Comparison of ENCODE assay signal across 10 mouse cellular contexts in genomic region chrX:94480748-94481147, GRCm38 (mm10).
A peak's percentile ranks its signal among the peaks of the same experiment; 100 is the strongest.
DNase-seq lines count a peak whose midpoint lies in the region; ATAC-seq and TF ChIP-seq lines count a peak whose summit lies in the region.
"Had no signal": no experiment of that assay in that cellular context is flagged by ENCODE, and none has a peak within 500 bp of the region (broad histone marks: within the 10 kb centered on the region; RNA-seq: fewer than 3 reads in every experiment).

No protein-coding gene starts in this region.

- H3K4me1 ChIP-seq in heart, adult 2 months (ENCODE audit: control insufficient read depth, insufficient read depth, low read length), result no peaks in the 10 kb centered on the region
- no peaks in the 10 kb centered on the region for H3K4me1 ChIP-seq in lung, embryonic 14.5 days (ENCODE audit: insufficient read depth)
- H3K4me1 ChIP-seq in MEL (ENCODE audit: control insufficient read depth in 1 of 2, insufficient read depth in 2 of 2, low read length in 2 of 2), result no peaks in the 10 kb centered on the region
- H3K4me1 ChIP-seq: hindbrain, embryonic 10.5 days had no signal

- no peaks in the 10 kb centered on the region for H3K36me3 ChIP-seq in heart, adult 2 months (ENCODE audit: control insufficient read depth, insufficient read depth, low read length)
- H3K36me3 ChIP-seq in lung, embryonic 14.5 days (ENCODE audit: insufficient read depth), result no peaks in the 10 kb centered on the region
- no peaks in the 10 kb centered on the region for H3K36me3 ChIP-seq in MEL (ENCODE audit: control insufficient read depth in 1 of 2, insufficient read depth in 2 of 2, low read length in 2 of 2)
- H3K36me3 ChIP-seq: hindbrain, embryonic 10.5 days had no signal

- H3K4me3 ChIP-seq in heart, adult 2 months, result no peak overlapping the region
- no peak overlapping the region for H3K4me3 ChIP-seq in lung, embryonic 14.5 days (ENCODE audit: low read depth, low read length)
- H3K4me3 ChIP-seq in MEL (ENCODE audit: control insufficient read depth in 1 of 2, insufficient read depth in 1 of 2, low read depth in 2 of 2, low read length in 2 of 2), result no peak overlapping the region
- H3K4me3 ChIP-seq: hindbrain, embryonic 10.5 days had no signal

- TF ChIP-seq EP300 in heart, adult 2 months (IDR thresholded peaks at IDR 0.05; ENCODE audit: insufficient read depth, low read depth, low read length), result no peak
- no peak for TF ChIP-seq EP300 in MEL (IDR thresholded peaks at IDR 0.05; ENCODE audit: low read depth in 1 of 2, low read length in 2 of 2)

- H3K4me2 ChIP-seq in lung, embryonic 14.5 days, result no peak overlapping the region

- no peak overlapping the region for H3K27ac ChIP-seq in heart, adult 2 months
- no peak overlapping the region for H3K27ac ChIP-seq in lung, embryonic 14.5 days (ENCODE audit: low read depth)
- no peak overlapping the region for H3K27ac ChIP-seq in MEL (ENCODE audit: control insufficient read depth, low read depth, low read length)
- H3K27ac ChIP-seq: hindbrain, embryonic 10.5 days had no signal

- ATAC-seq in lung, embryonic 14.5 days (ENCODE audit: insufficient read depth), result no peak
- 0 out of 2 replicates have a peak, but pooled peaks have one; percentile 60 for ATAC-seq in erythroblast, adult 5-6 weeks (replicated peaks; ENCODE audit: low FRiP score, poor library complexity, severe bottlenecking)

- no peaks in the 10 kb centered on the region for H3K27me3 ChIP-seq in heart, adult 2 months (ENCODE audit: control insufficient read depth, insufficient read depth, low read length)
- H3K27me3 ChIP-seq in lung, embryonic 14.5 days (ENCODE audit: insufficient read depth, low read length), result no peaks in the 10 kb centered on the region
- no peaks in the 10 kb centered on the region for H3K27me3 ChIP-seq in MEL (ENCODE audit: control insufficient read depth in 1 of 2, insufficient read depth in 2 of 2, low read length in 2 of 2)

- intact Hi-C loops in heart, adult 2 months (cut with DNase I), result loop anchor here (2.0 kb wide), 1 partner anchor 64 kb away; no protein-coding TSS in a partner anchor

- no peak for DNase-seq in heart, adult 2 months
- DNase-seq in heart, adult 18-20 months, result no peak
- peak; percentile 12 for DNase-seq in lung, embryonic 14.5 days
- DNase-seq in lung, postnatal 14 days, result no peak
- peak; percentile 10 for DNase-seq in MEL (ENCODE audit: low read depth, low spot score)
- DNase-seq in adrenal gland, adult 2 months, result no peak
- no peak for DNase-seq in frontal cortex, postnatal 10 days (ENCODE audit: low spot score in 2 of 2)
- DNase-seq: kidney, adult 8-10 months had no signal

- TF ChIP-seq RAD21 in MEL (IDR thresholded peaks at IDR 0.05; ENCODE audit: low read depth, low read length), result peak; percentile 24

- WGBS in heart, adult 2 months, result 28% methylated on average over 1 of the region's 1 CpGs
- WGBS in lung, embryonic 14.5 days, result 68% methylated on average over 1 of the region's 1 CpGs

- TF ChIP-seq CTCF in heart, adult 2 months (IDR thresholded peaks at IDR 0.05), result peak; percentile 58
- no peak; the same call in 1 of the 2 replicates for TF ChIP-seq CTCF in lung, embryonic 14.5 days (IDR thresholded peaks at IDR 0.05; ENCODE audit: low read depth)
- TF ChIP-seq CTCF in MEL (IDR thresholded peaks at IDR 0.05 in 2 of 3, conservative IDR thresholded peaks at IDR 0.05 in 1 of 3; ENCODE audit: control insufficient read depth in 1 of 3, insufficient read depth in 1 of 3, low read depth in 2 of 3, low read length in 3 of 3, poor library complexity in 1 of 3, severe bottlenecking in 1 of 3), result peak in 1 of 3 experiments; percentile 23; a peak in 2 of 6 replicates

- H3K9ac ChIP-seq in heart, adult 2 months (ENCODE audit: low read depth, low read length), result no peak overlapping the region
- no peak overlapping the region for H3K9ac ChIP-seq in lung, embryonic 14.5 days
- no peak overlapping the region for H3K9ac ChIP-seq in MEL (ENCODE audit: control insufficient read depth, low read depth, low read length, poor library complexity, severe bottlenecking)

- no peaks in the 10 kb centered on the region for H3K9me3 ChIP-seq in lung, embryonic 14.5 days (ENCODE audit: low read depth, low read length)
- H3K9me3 ChIP-seq in MEL (replicated peaks; ENCODE audit: insufficient read depth, low read length), result no peaks in the 10 kb centered on the region
- H3K9me3 ChIP-seq: hindbrain, embryonic 10.5 days had no signal

- no peak for TF ChIP-seq POLR2A in heart, adult 2 months (IDR thresholded peaks at IDR 0.05; ENCODE audit: insufficient read depth, low read depth, low read length)
- no peak for TF ChIP-seq POLR2A in MEL (IDR thresholded peaks at IDR 0.05; ENCODE audit: control insufficient read depth in 1 of 2, insufficient read depth in 1 of 2, low read depth in 1 of 2, low read length in 2 of 2, poor library complexity in 1 of 2)

- no peaks in the 10 kb centered on the region for H3K79me2 ChIP-seq in heart, adult 2 months (replicated peaks; ENCODE audit: control insufficient read depth, insufficient read depth, low read length)
- H3K79me2 ChIP-seq in MEL (ENCODE audit: control insufficient read depth, insufficient read depth, low read length, poor library complexity), result no peaks in the 10 kb centered on the region

TF ChIP-seq in MEL, 35 proteins besides CTCF, POLR2A, EP300 and RAD21:
- TF ChIP-seq GATA1 (IDR thresholded peaks at IDR 0.05; ENCODE audit: low read depth, low read length) (no peak), ELF1 (IDR thresholded peaks at IDR 0.05; ENCODE audit: low read depth, low read length) (no peak), MXI1 (IDR thresholded peaks at IDR 0.05; ENCODE audit: low read depth, low read length) (no peak), NELFE (IDR thresholded peaks at IDR 0.05; ENCODE audit: low read depth, low read length) (no peak), SMC3 (IDR thresholded peaks at IDR 0.05; ENCODE audit: low read depth, low read length) (0 out of 2 replicates have a peak, but pooled peaks have one; percentile 10)

Comparison
In these comparisons a context has a peak if more than half of its experiments do, and no peak if none do; other contexts are left out.
1. DNase-seq: peak in lung, embryonic 14.5 days (single experiment) and MEL (single experiment); none in heart, adult 2 months (0 of 2), heart, adult 18-20 months (0 of 2), lung, postnatal 14 days (single experiment), adrenal gland, adult 2 months (single experiment) and frontal cortex, postnatal 10 days (0 of 2).